Mouse (Mus musculus): ENCODE results near the gene Aars2. TPM values are rescaled to one million over a fixed set of nuclear protein-coding genes. Genes with fewer than 3 reads are reported as not detected.

Gene Aars2
- total and polyA plus RNA-seq, 3 experiments: 12.4 to 23.1 (median 17.5) TPM

DNA sequence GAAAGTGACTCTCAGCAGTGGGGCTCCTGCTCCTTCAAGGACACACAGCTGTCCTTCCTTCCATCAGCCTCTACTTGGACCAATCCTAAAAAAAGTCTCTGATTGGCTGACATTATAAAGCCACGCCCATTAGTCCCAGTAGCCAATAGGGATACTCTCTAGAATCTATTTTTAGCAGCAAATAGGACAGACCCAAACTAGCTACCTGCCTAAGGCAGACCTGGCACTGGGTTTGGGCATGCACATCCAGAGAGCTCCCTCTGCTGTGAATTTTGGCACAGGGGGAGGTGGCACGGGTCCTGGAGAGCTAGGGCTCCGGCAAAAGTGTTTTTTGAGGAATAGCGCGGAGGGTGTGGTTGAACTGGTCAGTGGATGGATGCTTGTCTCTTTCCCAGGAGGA lies 19.9 kb downstream of the Aars2 start:
- no peak for DNase-seq (ENCODE audit: extremely low read depth)
- in situ Hi-C loops (cut with MboI; ENCODE audit: low pct_ligation_motif_present, low pct_unique_long_range_greater_than_20kb, low sequenced_read_pairs) (no loop called here), dilution Hi-C loops (cut with MboI; ENCODE audit: extremely low pct_ligation_motif_present, extremely low pct_unique_long_range_greater_than_20kb, low sequenced_read_pairs) (no loop called here)

DNA sequence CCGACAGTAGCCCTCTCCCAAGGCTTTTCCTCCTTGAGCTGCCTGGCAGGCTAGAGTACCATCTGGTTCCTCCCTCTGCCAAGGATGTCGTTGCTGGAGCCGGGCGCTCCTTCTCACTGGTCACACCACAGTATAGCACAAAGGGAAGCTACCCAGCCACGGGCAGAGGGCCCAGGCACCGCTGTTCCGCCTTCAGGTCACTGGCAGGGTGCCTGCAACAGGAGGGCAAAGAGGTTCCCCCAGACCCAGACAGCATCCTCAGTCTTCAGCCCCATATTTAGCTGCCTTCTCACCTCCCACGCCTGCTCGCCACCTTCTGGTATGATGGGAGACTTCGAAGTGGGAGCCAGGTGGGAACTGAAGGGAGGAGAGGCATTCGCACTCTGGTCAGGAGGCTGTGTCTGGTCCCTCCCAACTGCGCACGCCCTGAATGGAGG lies 23.7 kb downstream of the Aars2 start:
- Histone ChIP-seq H3K4me3 (replicated peaks in 1 of 3; ENCODE audit: low read depth in 2 of 3, low read length in 2 of 3, poor library complexity in 1 of 3) (no peak overlapping the region), H3K9ac (ENCODE audit: insufficient read depth, low read depth) (no peak overlapping the region), H3K4me1 (ENCODE audit: control insufficient read depth in 1 of 2, insufficient read depth in 2 of 2) (peaks cover 0 to 6% of the 10 kb centered on the region in 2 experiments; a peak in 1 of 4 replicates), H3K9me3 (replicated peaks; ENCODE audit: low read length) (no peaks in the 10 kb centered on the region), H3K27me3 (replicated peaks) (peaks cover 62% of the 10 kb centered on the region), H3K36me3 (replicated peaks in 1 of 2; ENCODE audit: control insufficient read depth in 1 of 2, insufficient read depth in 1 of 2, low read length in 1 of 2) (no peaks in the 10 kb centered on the region), H3K4me2 (ENCODE audit: insufficient read depth, low read depth, poor library complexity, severe bottlenecking) (no peak overlapping the region), H3K79me2 (replicated peaks; ENCODE audit: control insufficient read depth, extremely low read depth, insufficient read depth, poor library complexity, severe bottlenecking) (no peaks in the 10 kb centered on the region), H3K27ac (ENCODE audit: insufficient read depth, low read depth) (no peak overlapping the region)
- in situ Hi-C loops (cut with MboI; ENCODE audit: low pct_ligation_motif_present, low pct_unique_long_range_greater_than_20kb, low sequenced_read_pairs) (no loop called here), dilution Hi-C loops (cut with MboI; ENCODE audit: extremely low pct_ligation_motif_present, extremely low pct_unique_long_range_greater_than_20kb, low sequenced_read_pairs) (no loop called here)
- no peak for TF ChIP-seq ZMIZ1 (IDR thresholded peaks at IDR 0.05; ENCODE audit: low read depth, low read length)
- no peak for DNase-seq (ENCODE audit: extremely low read depth)

More for the DNA sequence above, 19.9 kb downstream of the Aars2 start:
- no peak for TF ChIP-seq BHLHE40 (IDR thresholded peaks at IDR 0.05; ENCODE audit: low read depth, low read length)
- TF ChIP-seq CHD2 (IDR thresholded peaks at IDR 0.05; ENCODE audit: low read length): no peak
- no peak for TF ChIP-seq TCF12 (IDR thresholded peaks at IDR 0.05; ENCODE audit: low read depth, low read length)
- TF ChIP-seq KAT2A (IDR thresholded peaks at IDR 0.05; ENCODE audit: insufficient replicate concordance, low read length): no peak
- TF ChIP-seq ZMIZ1 (IDR thresholded peaks at IDR 0.05; ENCODE audit: low read depth, low read length): no peak
- no peak for TF ChIP-seq NELFE (IDR thresholded peaks at IDR 0.05; ENCODE audit: low read depth, low read length)
- TF ChIP-seq HCFC1 (IDR thresholded peaks at IDR 0.05; ENCODE audit: low read depth, low read length): no peak
- TF ChIP-seq UBTF (IDR thresholded peaks at IDR 0.05; ENCODE audit: low read depth, low read length): no peak
- TF ChIP-seq MAX (IDR thresholded peaks at IDR 0.05; ENCODE audit: low read length): no peak
- TF ChIP-seq POLR2A (IDR thresholded peaks at IDR 0.05; ENCODE audit: low read depth, low read length): no peak
- TF ChIP-seq RAD21 (IDR thresholded peaks at IDR 0.05; ENCODE audit: low read depth, low read length): no peak
- Histone ChIP-seq H3K79me2 (replicated peaks; ENCODE audit: control insufficient read depth, extremely low read depth, insufficient read depth, poor library complexity, severe bottlenecking) (no peaks in the 10 kb centered on the region), H3K4me2 (ENCODE audit: insufficient read depth, low read depth, poor library complexity, severe bottlenecking) (no peak overlapping the region), H3K9ac (ENCODE audit: insufficient read depth, low read depth) (no peak overlapping the region), H3K4me1 (ENCODE audit: control insufficient read depth in 1 of 2, insufficient read depth in 2 of 2) (0 out of 4 replicates have a peak, but pooled peaks cover 0 to 4% of the 10 kb centered on the region in 2 experiments), H3K27me3 (replicated peaks) (peaks cover 33% of the 10 kb centered on the region), H3K27ac (ENCODE audit: insufficient read depth, low read depth) (no peak overlapping the region), H3K4me3 (replicated peaks in 1 of 3; ENCODE audit: low read depth in 2 of 3, low read length in 2 of 3, poor library complexity in 1 of 3) (no peak overlapping the region), H3K36me3 (replicated peaks in 1 of 2; ENCODE audit: control insufficient read depth in 1 of 2, insufficient read depth in 1 of 2, low read length in 1 of 2) (no peaks in the 10 kb centered on the region), H3K9me3 (replicated peaks; ENCODE audit: low read length) (no peaks in the 10 kb centered on the region)

DNA sequence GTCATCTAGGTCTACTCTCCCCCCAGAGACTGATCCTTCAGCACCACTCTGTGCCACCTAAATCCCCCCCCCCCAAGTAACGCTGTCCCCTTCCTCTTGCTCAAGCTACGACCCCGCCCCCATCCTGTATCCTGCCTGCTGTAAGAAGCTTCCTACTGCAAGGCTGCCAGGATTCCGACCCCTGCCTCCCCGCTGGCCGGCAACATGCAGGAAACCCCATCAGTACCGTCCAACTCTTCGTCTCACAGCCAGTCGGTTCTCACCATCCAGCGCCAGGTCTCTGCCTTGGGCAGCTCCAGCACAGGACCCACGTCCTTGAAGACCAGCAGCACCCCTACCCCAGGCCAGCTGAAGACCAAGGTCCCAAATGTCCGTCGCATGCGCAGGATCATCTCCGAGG lies 26.3 kb downstream of the Aars2 start:
- in situ Hi-C loops (cut with MboI; ENCODE audit: low pct_ligation_motif_present, low pct_unique_long_range_greater_than_20kb, low sequenced_read_pairs): no loop called here
- Histone ChIP-seq H3K4me1 (ENCODE audit: control insufficient read depth in 1 of 2, insufficient read depth in 2 of 2) (peaks cover 0 to 6% of the 10 kb centered on the region in 2 experiments; a peak in 1 of 4 replicates), H3K9ac (ENCODE audit: insufficient read depth, low read depth) (no peak overlapping the region), H3K4me2 (ENCODE audit: insufficient read depth, low read depth, poor library complexity, severe bottlenecking) (no peak overlapping the region), H3K36me3 (replicated peaks in 1 of 2; ENCODE audit: control insufficient read depth in 1 of 2, insufficient read depth in 1 of 2, low read length in 1 of 2) (no peaks in the 10 kb centered on the region), H3K9me3 (replicated peaks; ENCODE audit: low read length) (no peaks in the 10 kb centered on the region), H3K4me3 (replicated peaks in 1 of 3; ENCODE audit: low read depth in 2 of 3, low read length in 2 of 3, poor library complexity in 1 of 3) (no peak overlapping the region), H3K27me3 (replicated peaks) (peaks cover 74% of the 10 kb centered on the region), H3K27ac (ENCODE audit: insufficient read depth, low read depth) (no peak overlapping the region), H3K79me2 (replicated peaks; ENCODE audit: control insufficient read depth, extremely low read depth, insufficient read depth, poor library complexity, severe bottlenecking) (no peaks in the 10 kb centered on the region)
- dilution Hi-C loops (cut with MboI; ENCODE audit: extremely low pct_ligation_motif_present, extremely low pct_unique_long_range_greater_than_20kb, low sequenced_read_pairs): no loop called here
- no peak for TF ChIP-seq NELFE (IDR thresholded peaks at IDR 0.05; ENCODE audit: low read depth, low read length)
- no peak for TF ChIP-seq NRF1 (IDR thresholded peaks at IDR 0.05; ENCODE audit: low read depth, low read length)
- no peak for TF ChIP-seq IRF4 (IDR thresholded peaks at IDR 0.05; ENCODE audit: low read depth, low read length)
- TF ChIP-seq MAFK (IDR thresholded peaks at IDR 0.05; ENCODE audit: insufficient replicate concordance, low read length): no peak
- TF ChIP-seq ELF1 (IDR thresholded peaks at IDR 0.05; ENCODE audit: low read depth, low read length): no peak
- TF ChIP-seq POLR2A (IDR thresholded peaks at IDR 0.05; ENCODE audit: low read depth, low read length): no peak
- no peak for TF ChIP-seq MAX (IDR thresholded peaks at IDR 0.05; ENCODE audit: low read length)
- no peak for TF ChIP-seq HCFC1 (IDR thresholded peaks at IDR 0.05; ENCODE audit: low read depth, low read length)
- DNase-seq (ENCODE audit: extremely low read depth): no peak
